Mouse (Mus musculus) thymus, adult 2 months (tissue): ENCODE data around the gene Eml5. TPM values are rescaled to one million over a fixed set of nuclear protein-coding genes. Genes with fewer than 3 reads are reported as not detected.

Source experiments
- DNase-seq: peaks from one replicate; pipeline ENCODE4 v3.0.0; 2021
- H3K27ac ChIP-seq: fragments of 200-500 bp; 2 replicates; pipeline ENCODE4 v1.5.1; 2012; ENCODE audit warnings: low read length, control low read depth; ENCODE audit not compliant: control insufficient read depth, insufficient read depth
- H3K27me3 ChIP-seq: fragments of 200-500 bp; 2 replicates; pipeline ENCODE4 v1.6.1; 2012; ENCODE audit warnings: mild to moderate bottlenecking, low read length, moderate library complexity, mixed read lengths; ENCODE audit not compliant: control insufficient read depth, insufficient read depth
- H3K36me3 ChIP-seq: fragments of 200-500 bp; 2 replicates; pipeline ENCODE4 v1.6.1; 2012; ENCODE audit warnings: mild to moderate bottlenecking, low read length, moderate library complexity; ENCODE audit not compliant: control insufficient read depth, insufficient read depth
- H3K4me1 ChIP-seq: fragments of 200-500 bp; replicated peaks from 2 replicates; pipeline ENCODE4 v1.6.1; 2012; ENCODE audit warnings: low read length; ENCODE audit not compliant: control insufficient read depth, insufficient read depth
- H3K4me3 ChIP-seq: fragments of 200-500 bp; 2 replicates; pipeline ENCODE4 v1.5.1; 2012; ENCODE audit warnings: mild to moderate bottlenecking, low read length, control low read depth, moderate library complexity; ENCODE audit not compliant: control insufficient read depth, insufficient read depth
- CTCF ChIP-seq: fragments of 200-500 bp; IDR thresholded peaks from 2 replicates; pipeline ENCODE4 v1.5.1; 2012; ENCODE audit warnings: mild to moderate bottlenecking, control low read depth, low read length, moderate library complexity, borderline replicate concordance; ENCODE audit not compliant: control insufficient read depth, poor library complexity, insufficient read depth; ENCODE audit errors: extremely low read depth
- POLR2A ChIP-seq: fragments of 200-500 bp; IDR thresholded peaks from 2 replicates; pipeline ENCODE4 v1.6.1; 2012; ENCODE audit warnings: mild to moderate bottlenecking, low read length, control low read depth, moderate library complexity; ENCODE audit not compliant: control insufficient read depth, poor library complexity, insufficient read depth; ENCODE audit errors: extremely low read depth
- WGBS: fragments of 180-500 bp; shearing (Covaris S2); methylation state at CpG from one replicate; pipeline ENCODE4 v1.1.7; 2018; 5-methylcytosine and 5-hydroxymethylcytosine counted together
- polyA plus RNA-seq: library from polyadenylated mRNA; depleted of rRNA; stranded (reverse); fragments of >200 nt; gene quantifications from 2 replicates; pipeline ENCODE4 v1.2.3, GENCODE M21; 2012

Eml5 gene
- polyA plus RNA-seq, 1 experiment: 12.8 TPM

DNA sequence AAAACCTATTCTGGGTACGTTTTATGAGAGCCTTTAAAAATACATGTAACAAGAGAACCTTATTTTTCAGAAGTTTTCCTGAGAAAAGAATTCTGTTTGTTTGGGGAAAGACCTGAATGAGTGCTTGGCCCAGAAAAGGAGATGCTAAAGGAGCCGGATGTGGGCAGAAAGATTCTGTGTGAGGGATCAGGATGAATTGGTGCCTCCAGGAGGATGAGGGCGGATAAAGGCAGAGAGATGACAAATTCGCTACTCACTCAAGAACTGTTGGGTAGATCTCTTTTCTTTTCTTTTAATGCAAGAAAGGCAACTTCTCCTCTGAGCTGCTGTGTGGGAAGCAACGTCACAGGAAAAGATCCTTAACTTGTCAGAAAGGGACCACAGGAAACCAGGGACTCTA is 4.2 kb upstream of the Eml5 start:
- H3K27ac ChIP-seq: no peak overlapping the region
- H3K36me3 ChIP-seq: no peaks in the 10 kb centered on the region
- 72% methylated on average over 5 of the region's 5 CpGs for WGBS
- H3K4me1 ChIP-seq: peaks cover 1% of the 10 kb centered on the region; the same call in 1 of the 2 replicates
- no peak overlapping the region for H3K4me3 ChIP-seq
- no peak for DNase-seq
- TF ChIP-seq CTCF (no peak), POLR2A (no peak)
- H3K27me3 ChIP-seq: no peaks in the 10 kb centered on the region

DNA sequence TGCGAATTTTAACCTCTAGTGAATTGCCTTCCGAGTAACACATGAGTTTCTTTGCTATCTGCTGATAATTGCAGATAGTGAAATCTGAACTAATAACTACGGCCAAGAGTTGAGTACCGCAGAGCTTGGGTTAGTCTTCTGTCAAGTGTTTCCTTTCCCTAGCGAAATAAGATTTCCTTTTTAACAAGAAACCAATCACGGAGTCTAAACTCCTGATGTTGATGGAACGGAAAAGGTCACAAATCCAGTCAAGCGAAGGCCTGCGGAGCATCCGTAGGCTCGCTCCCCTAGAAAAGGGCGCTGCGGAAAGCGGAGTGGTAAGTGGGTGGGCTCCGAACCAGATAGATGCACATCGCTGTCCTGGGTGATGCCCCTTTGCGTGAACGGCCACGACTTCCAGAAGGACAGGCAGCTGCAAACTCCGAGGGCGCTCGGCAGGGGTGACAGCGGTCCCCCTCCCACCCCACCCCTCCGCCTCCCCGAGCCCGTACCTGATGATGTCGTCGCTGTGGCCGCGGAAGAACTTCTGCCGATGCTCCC is 873 bp downstream of the Eml5 start:
- TF ChIP-seq CTCF (no peak), POLR2A (no peak)
- WGBS: 4% methylated on average over 31 of the region's 31 CpGs
- DNase-seq: no peak
- H3K27me3 ChIP-seq: no peaks in the 10 kb centered on the region
- H3K4me1 ChIP-seq: peaks cover 2% of the 10 kb centered on the region; the same call in 1 of the 2 replicates
- no peaks in the 10 kb centered on the region for H3K36me3 ChIP-seq
- no peak overlapping the region for H3K27ac ChIP-seq
- H3K4me3 ChIP-seq: peak overlapping the region; percentile 75

DNA sequence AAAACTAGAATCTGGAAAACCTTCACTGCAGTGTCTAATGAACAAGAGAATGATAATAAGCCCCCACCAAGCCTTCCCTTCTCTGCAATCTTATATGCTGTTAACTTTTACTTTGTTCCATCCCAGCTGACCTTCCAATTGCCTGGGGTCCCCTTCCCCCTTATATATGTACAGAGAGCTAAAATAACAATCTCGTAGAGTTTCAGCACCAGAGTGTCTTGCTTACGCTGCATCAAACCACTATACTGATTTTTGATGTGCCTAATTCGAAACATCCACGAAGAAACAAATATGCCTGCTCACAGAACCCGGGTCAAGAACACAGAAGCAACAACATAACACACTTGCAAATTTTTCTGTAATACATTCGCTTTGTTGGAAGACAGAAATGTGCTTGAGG is 1.6 kb downstream of the Eml5 start:
- TF ChIP-seq POLR2A: no peak
- TF ChIP-seq CTCF: no peak
- 93% methylated on average over 6 of the region's 6 CpGs for whole genome bisulfite sequencing
- Histone ChIP-seq H3K4me1 (peaks cover 2% of the 10 kb centered on the region; the same call in 1 of the 2 replicates), H3K27ac (no peak overlapping the region), H3K4me3 (no peak overlapping the region), H3K36me3 (no peaks in the 10 kb centered on the region), H3K27me3 (no peaks in the 10 kb centered on the region)
- no peak for DNase-seq

GRCm38 (mm10) chr12:98896761-98897160 is 4.5 kb downstream of the Eml5 start:
- H3K4me1 ChIP-seq: peaks cover 2% of the 10 kb centered on the region; the same call in 1 of the 2 replicates

DNA sequence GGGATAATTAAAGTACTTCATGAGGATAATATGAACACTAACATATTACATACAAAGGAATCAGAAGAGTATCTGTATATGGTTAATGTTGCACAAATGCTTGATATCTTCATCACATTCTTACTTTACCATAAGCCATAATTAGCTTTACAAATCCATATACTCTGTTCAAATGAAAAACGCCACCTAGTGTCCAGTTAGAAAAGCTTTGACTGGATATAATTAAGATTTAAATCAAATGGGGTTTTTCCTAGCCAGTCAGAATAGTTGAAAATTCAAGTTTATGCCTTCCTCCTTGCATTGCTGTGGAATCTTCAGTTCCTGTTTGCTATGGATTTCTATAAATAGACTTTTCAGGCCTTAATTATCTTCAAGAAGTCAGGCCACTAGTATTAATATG is 16.8 kb downstream of the Eml5 start:
- H3K4me3 ChIP-seq: no peak overlapping the region
- TF ChIP-seq POLR2A (no peak), CTCF (no peak)

More at GRCm38 (mm10) chr12:98896761-98897160, 4.5 kb downstream of the Eml5 start:
- no peaks in the 10 kb centered on the region for H3K27me3 ChIP-seq
- TF ChIP-seq POLR2A: no peak
- no peak for TF ChIP-seq CTCF
- no peak overlapping the region for H3K4me3 ChIP-seq
- no peak for DNase-seq
- 31% methylated on average over 1 of the region's 1 CpGs for WGBS
- H3K27ac ChIP-seq: no peak overlapping the region
- no peaks in the 10 kb centered on the region for H3K36me3 ChIP-seq

DNA sequence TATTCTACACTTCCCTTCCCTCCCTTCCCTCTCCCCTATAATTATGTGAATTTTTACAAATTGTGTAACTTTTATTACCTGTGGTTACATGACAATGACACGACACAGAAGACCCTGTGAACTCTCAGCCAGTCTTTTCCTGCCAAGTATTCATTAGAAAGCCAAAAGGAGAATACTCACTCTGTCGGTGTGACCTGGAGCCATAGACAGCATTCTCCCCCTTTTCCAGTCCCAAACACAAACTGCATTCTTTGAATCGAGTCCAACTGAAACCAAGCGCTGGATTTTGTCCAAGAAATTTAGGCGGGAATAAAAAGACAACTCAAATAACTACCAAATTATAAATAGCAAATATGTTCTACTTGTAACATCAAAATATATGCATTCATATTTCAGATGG is 19.5 kb downstream of the Eml5 start:
- no peaks in the 10 kb centered on the region for H3K36me3 ChIP-seq
- no peak for DNase-seq
- no peak overlapping the region for H3K4me3 ChIP-seq
- 87% methylated on average over 5 of the region's 5 CpGs for WGBS
- no peaks in the 10 kb centered on the region for H3K4me1 ChIP-seq
- no peaks in the 10 kb centered on the region for H3K27me3 ChIP-seq
- no peak overlapping the region for H3K27ac ChIP-seq
- no peak for TF ChIP-seq CTCF
- TF ChIP-seq POLR2A: no peak

More for the DNA sequence above, 16.8 kb downstream of the Eml5 start:
- Histone ChIP-seq H3K4me1 (no peaks in the 10 kb centered on the region), H3K27me3 (no peaks in the 10 kb centered on the region), H3K36me3 (no peaks in the 10 kb centered on the region), H3K27ac (no peak overlapping the region)
- DNase-seq: no peak
- WGBS: 0% methylated on average over 1 of the region's 1 CpGs

GRCm38 (mm10) chr12:98878693-98879092 is 22.6 kb downstream of the Eml5 start:
- Histone ChIP-seq H3K4me1 (no peaks in the 10 kb centered on the region), H3K36me3 (no peaks in the 10 kb centered on the region), H3K27ac (no peak overlapping the region), H3K4me3 (no peak overlapping the region), H3K27me3 (no peaks in the 10 kb centered on the region)
- WGBS: 96% methylated on average over 1 of the region's 1 CpGs
- no peak for TF ChIP-seq CTCF
- TF ChIP-seq POLR2A: no peak
- DNase-seq: no peak
